Mouse (Mus musculus): ENCODE measurements around the gene Gm2000.

GRCm38 (mm10) chr1:156350441-156350840 is 15.4 kb upstream of the Gm2000 start:
- TF ChIP-seq CTCF (IDR thresholded peaks at IDR 0.05; ENCODE audit: extremely low read depth, insufficient read depth, low read length): no peak
- no peak for TF ChIP-seq POLR2A (IDR thresholded peaks at IDR 0.05; ENCODE audit: extremely low read depth, insufficient read depth, low read length)

Measured in cortical plate, adult 2 months (tissue).